Mouse (Mus musculus) hindbrain, embryonic 15.5 days (tissue): ENCODE measurements around the gene Nhlrc3. TPM values are rescaled to one million over a fixed set of nuclear protein-coding genes. Genes with fewer than 3 reads are reported as not detected.
A peak's percentile ranks its signal among the peaks of the same experiment; 100 is the strongest.

Experiments used
- ATAC-seq: fragments of 200-750 bp; cut with Nextera tagmentation; 2 replicates; pipeline ENCODE4 v1.8.0; 2017; ENCODE audit warnings: low read depth, moderate number of reproducible peaks, moderate TSS enrichment; ENCODE audit not compliant: low FRiP score
- H3K27ac ChIP-seq: fragments of 300-500 bp; sonication (generic); replicated peaks from 2 replicates; pipeline ENCODE4 v1.5.1; 2015; ENCODE audit warnings: mild to moderate bottlenecking, inconsistent platforms
- H3K27me3 ChIP-seq: fragments of 300-500 bp; sonication (generic); 2 replicates; pipeline ENCODE4 v1.6.1; 2015; ENCODE audit warnings: control low read depth, inconsistent platforms
- H3K36me3 ChIP-seq: fragments of 300-500 bp; sonication (generic); 2 replicates; pipeline ENCODE4 v1.6.1; 2015; ENCODE audit warnings: control low read depth, inconsistent platforms
- H3K4me1 ChIP-seq: fragments of 300-500 bp; sonication (generic); replicated peaks from 2 replicates; pipeline ENCODE4 v1.6.1; 2015; ENCODE audit warnings: control low read depth, inconsistent platforms
- H3K4me2 ChIP-seq: fragments of 300-500 bp; sonication (generic); 2 replicates; pipeline ENCODE4 v1.6.1; 2015; ENCODE audit warnings: moderate library complexity, mild to moderate bottlenecking, inconsistent platforms
- H3K4me3 ChIP-seq: fragments of 300-500 bp; sonication (generic); 2 replicates; pipeline ENCODE4 v1.5.1; 2015; ENCODE audit warnings: mild to moderate bottlenecking, inconsistent platforms
- H3K9ac ChIP-seq: fragments of 300-500 bp; sonication (generic); 2 replicates; pipeline ENCODE4 v1.6.1; 2015; ENCODE audit warnings: inconsistent platforms
- H3K9me3 ChIP-seq: fragments of 300-500 bp; sonication (generic); 2 replicates; pipeline ENCODE4 v1.6.1; 2016; ENCODE audit warnings: control low read depth, inconsistent platforms
- WGBS: fragments of 180-500 bp; shearing (Covaris S2); methylation state at CpG from one replicate; pipeline ENCODE4 v1.1.7; 2015; 5-methylcytosine and 5-hydroxymethylcytosine counted together
- polyA plus RNA-seq: library from polyadenylated mRNA; unstranded; fragments of >200 nt; fragmentation: Nextera tagmentation; extraction: Ambion mirVana; gene quantifications from 2 replicates; pipeline ENCODE4 v1.2.1, GENCODE M21; 2015

The Nhlrc3 gene
- polyA plus RNA-seq, 1 experiment from 2014 or later: 8.8 TPM

DNA sequence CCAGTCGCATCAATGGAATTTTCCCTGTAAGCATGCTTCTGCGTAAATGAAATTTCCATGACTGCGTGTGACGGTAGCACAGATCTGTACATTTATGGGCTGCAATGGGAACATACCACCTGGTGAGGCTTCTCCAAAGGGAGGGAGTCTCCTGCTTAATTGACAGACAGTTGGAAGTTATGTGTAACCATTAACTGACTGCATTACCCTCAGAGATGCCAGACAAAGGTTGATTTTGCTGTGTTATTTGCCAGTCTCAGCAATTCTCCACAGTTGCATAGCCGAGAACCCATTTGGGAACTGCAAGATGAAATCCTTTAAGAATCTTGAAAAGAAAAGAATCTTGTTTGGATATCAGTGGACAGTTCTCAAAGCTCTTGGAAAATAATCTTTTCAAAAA is 8.9 kb upstream of the Nhlrc3 start:
- Histone ChIP-seq H3K9ac (no peak overlapping the region), H3K27ac (no peak overlapping the region), H3K27me3 (no peaks in the 10 kb centered on the region), H3K9me3 (no peaks in the 10 kb centered on the region), H3K4me3 (no peak overlapping the region), H3K4me2 (no peak overlapping the region), H3K4me1 (peaks cover 4% of the 10 kb centered on the region; the same call in 1 of the 2 replicates), H3K36me3 (peaks cover 55% of the 10 kb centered on the region)
- WGBS: 95% methylated on average over 5 of the region's 5 CpGs
- ATAC-seq: no peak

DNA sequence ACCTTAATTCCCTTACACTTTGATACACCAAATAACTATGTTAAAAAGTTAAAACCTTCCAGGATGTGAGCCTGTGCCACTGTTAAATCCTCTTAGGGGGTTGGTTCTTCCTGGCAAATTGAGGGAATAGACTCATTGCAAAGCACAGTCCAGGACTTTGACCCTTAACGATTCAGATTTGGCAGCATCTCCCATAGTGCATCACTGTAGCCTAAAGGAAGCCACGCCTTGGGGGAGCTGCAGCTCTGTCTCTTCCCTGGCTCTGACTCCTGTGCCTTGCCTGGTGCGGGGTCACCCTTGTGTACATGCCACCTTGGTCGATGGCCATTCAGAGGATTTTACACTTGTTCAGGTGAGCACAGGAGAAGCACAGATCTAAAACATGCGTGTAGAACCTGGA is 6.5 kb upstream of the Nhlrc3 start:
- no peak overlapping the region for H3K27ac ChIP-seq
- no peaks in the 10 kb centered on the region for H3K27me3 ChIP-seq
- no peak for ATAC-seq
- no peak overlapping the region for H3K9ac ChIP-seq
- peaks cover 38% of the 10 kb centered on the region for H3K36me3 ChIP-seq
- WGBS: 97% methylated on average over 5 of the region's 5 CpGs
- peaks cover 28% of the 10 kb centered on the region for H3K4me1 ChIP-seq
- H3K4me2 ChIP-seq: no peak overlapping the region
- no peaks in the 10 kb centered on the region for H3K9me3 ChIP-seq
- H3K4me3 ChIP-seq: no peak overlapping the region

DNA sequence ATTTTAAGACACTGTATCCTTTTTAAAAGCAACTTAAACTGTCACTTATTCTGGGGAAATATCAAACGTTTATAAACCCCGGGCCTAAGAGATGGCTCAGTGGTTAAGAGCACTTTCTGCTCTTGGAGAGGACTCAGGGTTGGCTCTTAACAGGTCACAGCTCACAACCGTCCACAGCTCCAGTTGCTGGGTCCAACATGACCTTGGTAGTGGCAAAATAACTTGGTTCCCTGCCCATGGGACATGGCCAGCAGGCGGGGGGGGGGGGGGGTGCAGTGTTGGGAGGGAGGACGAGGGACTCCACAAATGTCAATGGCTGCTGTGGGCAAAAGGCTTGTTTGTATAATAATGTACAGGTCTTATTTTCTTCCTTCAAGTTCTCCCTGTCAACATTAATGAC is 4.2 kb upstream of the Nhlrc3 start:
- Histone ChIP-seq H3K27me3 (no peaks in the 10 kb centered on the region), H3K9me3 (no peaks in the 10 kb centered on the region), H3K4me3 (no peak overlapping the region), H3K27ac (no peak overlapping the region), H3K4me1 (peaks cover 34% of the 10 kb centered on the region), H3K4me2 (no peak overlapping the region), H3K9ac (no peak overlapping the region), H3K36me3 (peaks cover 15% of the 10 kb centered on the region)
- no peak for ATAC-seq
- WGBS: 77% methylated on average over 5 of the region's 5 CpGs

DNA sequence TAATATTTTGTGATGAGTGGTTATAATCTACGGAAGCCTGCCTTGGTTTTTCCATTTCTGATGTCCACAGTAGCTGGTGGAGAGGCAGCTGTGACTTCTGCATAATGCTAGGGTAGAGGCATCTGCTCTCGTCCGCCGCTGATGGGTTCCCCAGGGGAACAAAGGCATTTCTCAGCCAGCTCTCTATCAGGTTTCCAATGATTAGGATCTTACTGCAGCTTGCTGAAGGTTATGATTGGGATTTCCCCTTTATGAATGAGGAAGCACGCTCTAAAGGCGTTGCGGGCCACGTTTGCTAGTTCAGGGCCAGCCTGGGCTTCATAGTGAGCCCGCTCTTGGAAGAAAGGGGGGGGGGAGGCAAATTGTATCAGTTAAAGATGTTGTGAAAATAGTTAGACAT is 3.3 kb upstream of the Nhlrc3 start:
- Histone ChIP-seq H3K4me2 (peak overlapping the region; percentile 91), H3K27ac (no peak overlapping the region), H3K4me3 (no peak overlapping the region), H3K36me3 (peaks cover 9% of the 10 kb centered on the region; the same call in 1 of the 2 replicates), H3K27me3 (no peaks in the 10 kb centered on the region), H3K4me1 (peaks cover 40% of the 10 kb centered on the region), H3K9me3 (no peaks in the 10 kb centered on the region), H3K9ac (no peak overlapping the region)
- 51% methylated on average over 9 of the region's 9 CpGs for WGBS
- ATAC-seq: no peak

DNA sequence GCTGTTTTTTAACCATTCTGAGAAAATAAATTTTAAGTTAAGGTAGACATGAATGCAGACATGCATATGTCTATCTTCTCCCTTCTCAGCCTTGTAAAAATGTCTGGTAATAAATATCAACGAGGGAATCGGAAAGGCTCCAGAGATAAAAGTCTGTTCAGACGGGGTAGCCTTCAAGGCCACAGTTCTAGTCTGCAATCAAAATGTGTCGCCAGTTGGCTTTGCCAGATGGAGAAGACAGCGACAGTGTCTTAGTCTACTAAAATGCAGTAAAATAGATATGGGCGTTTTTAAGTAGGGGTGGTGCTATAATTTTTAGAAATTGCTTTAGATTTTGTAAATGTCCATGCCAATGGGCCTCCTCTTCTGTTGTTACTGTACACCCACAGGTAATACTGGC is 2.2 kb upstream of the Nhlrc3 start:
- no peak overlapping the region for H3K27ac ChIP-seq
- H3K4me1 ChIP-seq: peaks cover 40% of the 10 kb centered on the region

DNA sequence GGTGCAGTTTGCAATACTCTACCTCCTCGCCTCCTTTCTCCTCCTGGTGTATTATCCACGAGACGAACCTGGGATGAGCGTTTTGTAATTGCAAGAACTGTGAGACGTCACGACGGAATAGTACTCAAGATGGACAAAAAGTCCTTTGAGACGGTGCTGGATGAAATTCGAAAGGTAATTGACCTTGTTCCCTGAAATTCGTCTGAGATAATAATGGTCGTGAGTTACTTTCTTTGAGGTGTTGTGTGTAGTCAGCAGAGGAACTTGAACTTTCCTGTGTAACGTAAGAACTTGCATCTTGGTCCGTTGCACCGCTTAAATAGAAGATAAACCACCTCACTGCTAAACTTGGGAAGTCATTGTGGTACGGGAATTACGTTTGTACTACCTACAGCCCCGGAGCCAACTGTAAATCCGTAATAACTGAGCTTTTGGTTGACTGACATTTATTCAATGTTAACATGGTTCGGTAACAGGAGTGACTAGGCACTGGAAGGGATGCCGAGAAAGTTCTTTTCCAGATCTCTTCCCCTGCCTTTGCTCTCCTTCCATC is 1.1 kb upstream of the Nhlrc3 start:
- Histone ChIP-seq H3K9ac (peak overlapping the region; percentile 80), H3K4me1 (peaks cover 40% of the 10 kb centered on the region), H3K27me3 (no peaks in the 10 kb centered on the region), H3K27ac (0 out of 2 replicates have a peak overlapping the region, but pooled peaks have one; percentile 89), H3K36me3 (peaks cover 8% of the 10 kb centered on the region; the same call in 1 of the 2 replicates), H3K9me3 (no peaks in the 10 kb centered on the region), H3K4me2 (peak overlapping the region; percentile 91), H3K4me3 (peak overlapping the region; percentile 91)
- no peak for ATAC-seq
- WGBS: under 1% methylated on average over 20 of the region's 20 CpGs

More for the DNA sequence above, 2.2 kb upstream of the Nhlrc3 start:
- Histone ChIP-seq H3K4me3 (peak overlapping the region; percentile 91), H3K36me3 (no peaks in the 10 kb centered on the region), H3K9me3 (no peaks in the 10 kb centered on the region), H3K27me3 (no peaks in the 10 kb centered on the region), H3K4me2 (peak overlapping the region; percentile 91), H3K9ac (no peak overlapping the region)
- WGBS: 59% methylated on average over 6 of the region's 6 CpGs
- ATAC-seq: no peak

DNA sequence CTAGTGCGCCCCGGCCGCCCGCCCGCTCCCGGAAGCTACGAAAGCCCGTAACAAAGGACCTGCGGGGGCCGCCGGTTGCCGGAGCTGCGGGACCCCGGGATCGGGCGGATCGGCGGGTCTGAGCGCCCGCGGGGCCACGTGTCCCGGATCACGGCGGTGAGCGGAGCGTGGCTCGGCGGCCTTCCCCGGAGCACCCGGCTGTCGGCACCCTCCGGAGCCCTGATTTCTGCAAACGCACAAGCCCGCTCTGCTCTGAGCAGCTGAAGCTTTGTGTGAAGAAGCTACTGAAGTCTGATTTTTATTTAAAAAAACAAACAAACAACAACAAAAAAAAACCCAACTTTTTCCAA is 608 bp upstream of the Nhlrc3 start:
- under 1% methylated on average over 35 of the region's 35 CpGs for WGBS
- peak; percentile 73 for ATAC-seq
- peaks cover 9% of the 10 kb centered on the region; the same call in 1 of the 2 replicates for H3K36me3 ChIP-seq
- no peaks in the 10 kb centered on the region for H3K27me3 ChIP-seq
- no peaks in the 10 kb centered on the region for H3K9me3 ChIP-seq
- peak overlapping the region; percentile 91 for H3K4me2 ChIP-seq
- peak overlapping the region; percentile 89 for H3K27ac ChIP-seq
- H3K4me1 ChIP-seq: peaks cover 40% of the 10 kb centered on the region
- H3K9ac ChIP-seq: peak overlapping the region; percentile 80
- H3K4me3 ChIP-seq: peak overlapping the region; percentile 91

DNA sequence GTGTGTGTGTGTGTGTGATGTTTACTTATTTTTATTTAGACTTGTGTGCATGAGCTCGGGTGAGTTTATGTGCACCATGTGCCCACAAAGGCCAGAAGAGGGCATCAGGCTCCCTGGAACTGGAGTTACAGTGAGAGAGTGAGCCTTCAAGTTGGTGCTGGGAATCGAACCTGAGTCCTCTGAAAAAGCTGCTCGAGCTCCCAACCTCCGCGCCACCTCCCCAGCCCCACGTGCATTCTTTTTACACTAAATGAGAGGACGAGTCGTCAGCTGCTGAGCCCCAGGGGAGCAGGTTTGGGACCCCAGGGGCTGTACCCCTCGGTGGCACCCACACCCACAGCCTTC is 459 bp downstream of the Nhlrc3 start:
- peak overlapping the region; percentile 91 for H3K4me3 ChIP-seq
- no peaks in the 10 kb centered on the region for H3K9me3 ChIP-seq
- 5% methylated on average over 9 of the region's 9 CpGs for WGBS
- peaks cover 19% of the 10 kb centered on the region for H3K36me3 ChIP-seq
- peak overlapping the region; percentile 89 for H3K27ac ChIP-seq
- ATAC-seq: no peak
- H3K9ac ChIP-seq: peak overlapping the region; percentile 72
- H3K4me2 ChIP-seq: peak overlapping the region; percentile 91
- no peaks in the 10 kb centered on the region for H3K27me3 ChIP-seq
- H3K4me1 ChIP-seq: peaks cover 40% of the 10 kb centered on the region

DNA sequence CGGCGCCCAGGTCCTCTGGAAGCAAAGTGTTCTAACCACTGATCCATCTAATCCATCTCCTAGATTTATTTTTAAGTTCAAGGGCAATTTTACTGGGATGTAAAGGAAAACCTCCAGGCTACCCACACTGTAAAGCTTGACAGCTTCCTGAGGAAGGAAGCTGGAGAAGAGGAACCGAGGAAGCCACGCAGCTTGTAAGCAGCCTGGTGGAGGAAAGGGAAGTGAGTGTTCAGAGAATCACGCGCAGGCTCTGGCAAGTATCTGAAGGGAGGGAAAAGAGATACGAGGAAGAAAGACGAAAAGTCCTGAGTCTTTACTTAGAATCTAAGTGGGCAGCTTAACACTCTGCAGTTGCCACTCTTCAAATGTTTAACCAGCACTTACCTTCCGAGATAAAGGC is 3.0 kb downstream of the Nhlrc3 start:
- WGBS: 89% methylated on average over 9 of the region's 9 CpGs
- H3K4me1 ChIP-seq: peaks cover 17% of the 10 kb centered on the region
- no peak overlapping the region for H3K4me3 ChIP-seq
- no peak overlapping the region for H3K9ac ChIP-seq
- H3K9me3 ChIP-seq: no peaks in the 10 kb centered on the region
- no peak overlapping the region for H3K27ac ChIP-seq
- no peak for ATAC-seq
- H3K36me3 ChIP-seq: peaks cover 40% of the 10 kb centered on the region
- no peak overlapping the region for H3K4me2 ChIP-seq
- no peaks in the 10 kb centered on the region for H3K27me3 ChIP-seq

DNA sequence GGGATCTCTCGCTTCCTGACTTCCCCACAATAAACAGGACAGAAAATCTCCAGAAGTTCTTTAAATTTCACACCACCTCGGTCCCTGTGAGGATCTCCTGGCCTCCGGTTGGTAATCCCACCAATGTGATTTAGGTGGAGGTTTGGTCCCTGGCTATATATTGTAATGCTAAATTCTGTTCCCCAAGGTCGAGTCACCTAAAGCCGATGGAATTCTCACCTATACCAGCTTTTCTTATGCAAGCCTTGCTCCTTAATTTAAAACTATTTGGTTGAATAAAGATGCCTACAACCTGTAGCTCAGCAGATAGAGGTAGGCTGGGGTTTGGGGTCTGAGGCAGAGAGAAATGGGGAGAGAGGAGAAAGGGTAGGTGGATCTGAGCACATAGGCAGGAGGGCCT is 5.4 kb downstream of the Nhlrc3 start:
- Histone ChIP-seq H3K4me1 (peaks cover 7% of the 10 kb centered on the region), H3K27me3 (no peaks in the 10 kb centered on the region), H3K36me3 (peaks cover 49% of the 10 kb centered on the region), H3K9me3 (no peaks in the 10 kb centered on the region), H3K4me3 (no peak overlapping the region), H3K4me2 (no peak overlapping the region), H3K27ac (no peak overlapping the region), H3K9ac (no peak overlapping the region)
- WGBS: 82% methylated on average over 5 of the region's 5 CpGs
- ATAC-seq: no peak

DNA sequence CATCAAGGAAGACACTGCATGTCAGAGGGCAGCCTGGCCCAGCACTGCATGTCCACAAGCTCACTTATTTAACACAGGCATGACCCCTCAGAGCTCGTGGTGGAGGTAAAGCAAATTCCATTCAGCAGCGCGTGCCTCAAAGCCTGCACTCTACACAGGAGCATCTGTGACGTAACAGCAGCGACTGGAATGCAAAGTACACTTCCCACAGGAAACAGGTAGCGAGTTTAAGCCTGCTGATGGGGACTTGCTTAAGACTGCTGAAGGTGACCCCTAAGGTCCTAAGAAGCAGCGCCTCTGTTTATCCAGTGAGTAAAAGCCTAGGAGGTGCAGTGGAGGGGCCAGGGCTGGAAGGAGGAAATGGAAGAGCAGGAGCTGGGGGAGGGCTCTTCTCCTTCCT is 8.1 kb downstream of the Nhlrc3 start:
- Histone ChIP-seq H3K4me1 (no peaks in the 10 kb centered on the region), H3K27me3 (no peaks in the 10 kb centered on the region), H3K9me3 (no peaks in the 10 kb centered on the region), H3K4me2 (no peak overlapping the region), H3K27ac (no peak overlapping the region), H3K36me3 (peaks cover 69% of the 10 kb centered on the region), H3K4me3 (no peak overlapping the region), H3K9ac (no peak overlapping the region)
- no peak for ATAC-seq
- WGBS: 84% methylated on average over 7 of the region's 7 CpGs

DNA sequence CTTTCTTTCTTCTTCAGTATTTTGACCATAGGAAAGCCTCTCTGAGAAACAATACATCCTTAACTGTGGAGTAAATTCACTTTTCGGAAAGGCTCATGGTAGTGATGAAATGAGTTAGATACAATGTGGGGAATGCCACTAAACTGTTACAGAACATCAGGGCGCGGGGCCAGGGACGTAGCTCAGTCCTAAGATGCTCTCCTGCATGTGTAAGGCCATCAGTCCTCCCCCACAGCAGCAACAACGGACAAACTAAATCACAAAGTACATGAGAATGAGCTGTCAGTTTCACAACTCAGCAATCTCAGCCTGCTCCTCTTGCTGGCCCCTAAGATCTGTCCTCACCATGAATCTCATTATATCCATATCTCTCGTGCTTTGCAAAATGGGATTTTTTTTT is 8.6 kb downstream of the Nhlrc3 start:
- Histone ChIP-seq H3K36me3 (peaks cover 68% of the 10 kb centered on the region), H3K4me2 (no peak overlapping the region), H3K27me3 (no peaks in the 10 kb centered on the region), H3K27ac (no peak overlapping the region), H3K4me1 (no peaks in the 10 kb centered on the region), H3K4me3 (no peak overlapping the region), H3K9ac (no peak overlapping the region), H3K9me3 (no peaks in the 10 kb centered on the region)
- ATAC-seq: no peak
- WGBS: 94% methylated on average over 6 of the region's 6 CpGs

DNA sequence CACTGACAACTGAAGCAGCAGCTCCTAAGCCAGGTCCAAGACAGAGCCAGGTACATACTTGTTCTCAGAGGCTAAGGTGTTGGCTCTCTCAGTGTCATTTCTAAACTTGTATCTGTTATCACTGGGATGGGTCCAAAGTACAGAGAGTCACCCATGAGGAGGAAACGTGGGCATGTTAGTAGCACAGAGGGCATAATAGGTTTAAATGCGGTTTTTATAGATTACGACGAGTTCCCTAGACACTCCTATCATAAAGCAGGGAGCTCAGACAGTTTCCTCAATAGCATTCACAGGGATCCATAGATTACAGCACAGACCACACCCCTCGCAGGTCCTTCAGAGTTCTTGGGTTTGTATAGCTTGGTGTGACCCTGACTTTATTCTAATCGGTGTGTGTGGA is 9.1 kb downstream of the Nhlrc3 start:
- ATAC-seq: no peak
- H3K27me3 ChIP-seq: no peaks in the 10 kb centered on the region
- peaks cover 65% of the 10 kb centered on the region for H3K36me3 ChIP-seq
- WGBS: 96% methylated on average over 6 of the region's 6 CpGs
- no peak overlapping the region for H3K27ac ChIP-seq
- no peak overlapping the region for H3K4me2 ChIP-seq
- H3K9ac ChIP-seq: no peak overlapping the region
- no peak overlapping the region for H3K4me3 ChIP-seq
- no peaks in the 10 kb centered on the region for H3K9me3 ChIP-seq
- no peaks in the 10 kb centered on the region for H3K4me1 ChIP-seq
